In genomic region chr15:101519792-101520191, GRCm38 (mm10) we compare ENCODE assay signal across 8 mouse cellular contexts. TPM values are rescaled to one million over a fixed set of nuclear protein-coding genes. Genes with fewer than 3 reads are reported as not detected.
A peak's percentile ranks its signal among the peaks of the same experiment; 100 is the strongest.
DNase-seq lines count a peak whose midpoint lies in the region; TF ChIP-seq lines count a peak whose summit lies in the region.
"Had no signal": no experiment of that assay in that cellular context is flagged by ENCODE, and none has a peak within 500 bp of the region (broad histone marks: within the 10 kb centered on the region; RNA-seq: fewer than 3 reads in every experiment).

No protein-coding gene starts in this region.

- H3K27me3 ChIP-seq in C2C12 (ENCODE audit: control insufficient read depth, insufficient read depth, insufficient read length): peaks cover 12% of the 10 kb centered on the region
- H3K27me3 ChIP-seq in splenic B cell, adult 2 months (ENCODE audit: control insufficient read depth, insufficient read depth, low read length, poor library complexity, severe bottlenecking): no peaks in the 10 kb centered on the region

- no peak overlapping the region for H3K4me3 ChIP-seq in C2C12 (ENCODE audit: insufficient read depth, poor library complexity, severe bottlenecking)
- H3K4me3 ChIP-seq: limb, embryonic 15.5 days had no signal

- no peaks in the 10 kb centered on the region for H3K79me3 ChIP-seq in C2C12 (ENCODE audit: low read depth)

- H3K79me2 ChIP-seq in C2C12 (ENCODE audit: control insufficient read depth, insufficient read depth): no peaks in the 10 kb centered on the region

- DNase-seq in 3T3-L1 (ENCODE audit: low read depth, low spot score): peak; percentile 90
- DNase-seq in c-Kit-positive CD71-negative TER-119-negative erythroid progenitor cells, embryonic 14.5 days (ENCODE audit: low read depth): peak; percentile 55
- peak; percentile 47 to 71 for DNase-seq in frontal cortex, postnatal 14 days (ENCODE audit: low spot score in 2 of 2)
- peak; percentile 70 to 86 for DNase-seq in layer of hippocampus, adult 18-20 months (ENCODE audit: low spot score in 2 of 2)
- peak; percentile 81 for DNase-seq in lung, postnatal 10 days
- DNase-seq in splenic B cell, adult 2 months (ENCODE audit: low read depth, low spot score): peak; percentile 43

- TF ChIP-seq CTCF in C2C12 (IDR thresholded peaks at IDR 0.05; ENCODE audit: control insufficient read depth, insufficient read depth, insufficient read length): peak; percentile 61

- no peak overlapping the region for H3ac ChIP-seq in C2C12 (ENCODE audit: control insufficient read depth, insufficient read length, low read depth)

- H3K36me3 ChIP-seq in C2C12 (ENCODE audit: control insufficient read depth, insufficient read depth): no peaks in the 10 kb centered on the region
- no peaks in the 10 kb centered on the region for H3K36me3 ChIP-seq in splenic B cell, adult 2 months (ENCODE audit: control insufficient read depth, insufficient read depth, low read length, poor library complexity, severe bottlenecking)
- H3K36me3 ChIP-seq: limb, embryonic 15.5 days had no signal

TF ChIP-seq in C2C12, 6 proteins besides CTCF, POLR2A, EP300 and RAD21:
- TF ChIP-seq MAX (IDR thresholded peaks at IDR 0.05): no peak
- TF ChIP-seq MYOG (IDR thresholded peaks at IDR 0.05; ENCODE audit: control insufficient read depth, extremely low read depth, insufficient read length): no peak
- no peak for TF ChIP-seq FOSL1 (IDR thresholded peaks at IDR 0.05; ENCODE audit: insufficient read depth, low read length, poor library complexity, severe bottlenecking)
- TF ChIP-seq MYOD1 (IDR thresholded peaks at IDR 0.05; ENCODE audit: control insufficient read depth, insufficient read length, low read depth): no peak
- TF ChIP-seq USF1 (IDR thresholded peaks at IDR 0.05; ENCODE audit: low read depth): no peak
- TF ChIP-seq CEBPB (IDR thresholded peaks at IDR 0.05; ENCODE audit: low read depth): no peak

RNA-seq across cellular contexts. Expression of gene Gm49425, which starts 2.7 kb away (rescaled TPM):
- not detected for polyA plus RNA-seq in C2C12 (2012; fragmentation: generic; extraction: Trizol)
- not detected for total RNA-seq in layer of hippocampus, adult 18-20 months (2021)

RNA-seq across cellular contexts. Expression of gene Krt84, which starts 12.8 kb away (rescaled TPM):
- polyA plus RNA-seq in C2C12 (2012; fragmentation: generic; extraction: Trizol): not detected
- not detected for total RNA-seq in layer of hippocampus, adult 18-20 months (2021)

RNA-seq across cellular contexts. Expression of gene Krt83, which starts 28.5 kb away (rescaled TPM):
- not detected for polyA plus RNA-seq in C2C12 (2012; fragmentation: generic; extraction: Trizol)
- total RNA-seq in layer of hippocampus, adult 18-20 months (2021): not detected

RNA-seq across cellular contexts. Expression of gene Krt82, which starts 30.7 kb away (rescaled TPM):
- not detected for polyA plus RNA-seq in C2C12 (2012; fragmentation: generic; extraction: Trizol)
- total RNA-seq in layer of hippocampus, adult 18-20 months (2021): not detected
- polyA plus RNA-seq: limb, embryonic 15.5 days had no signal

RNA-seq across cellular contexts. Expression of gene Krt90, which starts 43.0 kb away (rescaled TPM):
- not detected for polyA plus RNA-seq in C2C12 (2012; fragmentation: generic; extraction: Trizol)
- total RNA-seq in layer of hippocampus, adult 18-20 months (2021): not detected
